Mouse (Mus musculus): ENCODE measurements around the gene Gm49345. TPM values are rescaled to one million over a fixed set of nuclear protein-coding genes. Genes with fewer than 3 reads are reported as not detected.

The Gm49345 gene
- polyA plus RNA-seq, 1 experiment from 2014 or later = 0.29 TPM

DNA sequence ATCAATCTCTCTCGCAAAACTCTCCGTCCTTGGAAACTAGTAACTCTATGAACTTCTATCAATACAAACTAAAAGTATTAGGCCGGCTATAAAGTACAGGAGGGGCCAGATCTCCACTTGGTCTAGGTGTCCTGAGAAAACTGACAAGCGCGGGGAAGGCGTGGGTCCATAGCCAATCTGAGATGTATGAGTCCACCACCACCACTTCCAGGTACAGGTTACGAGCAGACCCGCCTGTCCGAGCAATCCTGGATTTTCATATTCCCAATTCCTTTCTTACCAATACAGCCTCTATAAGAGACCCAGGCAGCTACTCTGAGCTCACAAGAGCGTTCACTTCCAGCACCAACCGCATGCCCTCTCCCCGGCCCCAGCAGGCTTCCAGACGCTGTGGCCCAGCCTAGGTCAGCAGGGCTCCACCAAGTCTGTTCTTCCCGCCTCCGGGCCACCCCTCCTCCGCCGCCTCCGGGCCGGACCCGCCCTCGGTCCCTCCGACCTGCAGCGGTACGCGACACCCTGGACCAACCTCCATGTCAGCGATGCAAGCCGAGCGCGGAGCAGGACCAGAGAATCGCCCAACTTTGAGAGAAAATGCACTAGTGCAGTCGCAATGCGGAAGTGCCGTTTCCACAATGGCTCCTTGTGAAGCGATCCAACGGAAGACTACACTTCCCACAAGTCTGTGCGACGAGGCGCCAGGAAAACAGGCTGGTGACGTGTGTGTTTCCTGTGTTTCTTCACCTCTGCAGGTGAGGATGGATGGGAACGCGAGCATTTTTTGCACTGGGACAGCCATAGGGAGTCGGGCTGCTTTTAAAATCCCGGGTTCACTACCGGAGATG, 84.8 kb downstream of the Gm49345 start:
- Histone ChIP-seq H3K27ac (replicated peaks) (peak overlapping the region; percentile 76), H3K9ac (replicated peaks) (peak overlapping the region; percentile 85), H3K9me3 (no peaks in the 10 kb centered on the region), H3K27me3 (no peaks in the 10 kb centered on the region), H3K36me3 (no peaks in the 10 kb centered on the region), H3K4me1 (peaks cover 10% of the 10 kb centered on the region), H3K4me2 (replicated peaks) (peak overlapping the region; percentile 60), H3K4me3 (peak overlapping the region; percentile 90)
- under 1% methylated on average over 44 of the region's 44 CpGs for WGBS
- peak; percentile 99 for ATAC-seq (ENCODE audit: low FRiP score, low read depth)

DNA sequence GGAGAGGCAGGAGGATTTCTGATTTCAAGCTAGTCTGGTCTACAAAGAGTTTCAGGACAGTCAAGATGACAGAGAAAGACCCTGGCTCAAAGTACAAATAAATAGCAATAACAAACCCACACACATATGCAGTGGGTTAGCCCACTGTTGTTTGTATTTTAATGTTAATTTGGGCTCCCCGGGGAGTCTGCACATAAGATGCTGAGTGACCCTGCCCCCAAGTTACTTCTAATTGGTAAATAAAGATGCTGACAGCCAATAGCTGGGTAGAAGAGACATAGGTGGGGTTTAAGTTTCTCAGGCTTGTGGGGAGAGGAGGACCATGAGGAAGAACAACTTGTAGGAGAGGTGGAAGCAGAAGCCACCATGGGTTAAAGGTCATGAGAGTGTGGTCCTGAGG, 91.6 kb downstream of the Gm49345 start:
- Histone ChIP-seq H3K4me1 (no peaks in the 10 kb centered on the region), H3K27me3 (no peaks in the 10 kb centered on the region), H3K4me3 (no peak overlapping the region), H3K9ac (replicated peaks) (no peak overlapping the region), H3K9me3 (peaks cover 10% of the 10 kb centered on the region), H3K27ac (replicated peaks) (no peak overlapping the region), H3K36me3 (peaks cover 44% of the 10 kb centered on the region), H3K4me2 (replicated peaks) (no peak overlapping the region)
- no peak for ATAC-seq (ENCODE audit: low FRiP score, low read depth)
- WGBS = 91% methylated on average over 1 of the region's 1 CpGs

Other genes with a start within 250 kb of the Gm49345 start
- gene Zfp429, start 237.9 kb downstream of the Gm49345 start, polyA plus RNA-seq (2016; fragmentation: Nextera tagmentation; extraction: Ambion mirVana) = 2.9 and 4.3 TPM in 2 replicates
- 0.42 and 0.46 TPM in 2 replicates for gene Zfp459, start 216.4 kb downstream of the Gm49345 start, polyA plus RNA-seq (2016; fragmentation: Nextera tagmentation; extraction: Ambion mirVana)
- 6.0 and 6.8 TPM in 2 replicates for gene Zfp874a, start 186.1 kb downstream of the Gm49345 start, polyA plus RNA-seq (2016; fragmentation: Nextera tagmentation; extraction: Ambion mirVana)
- 2.0 and 2.7 TPM in 2 replicates for gene Zfp874b, start 153.5 kb downstream of the Gm49345 start, polyA plus RNA-seq (2016; fragmentation: Nextera tagmentation; extraction: Ambion mirVana)
- gene Zfp58, start 137.2 kb downstream of the Gm49345 start, polyA plus RNA-seq (2016; fragmentation: Nextera tagmentation; extraction: Ambion mirVana) = 16.7 and 16.8 TPM in 2 replicates
- gene Gm26965, start 111.6 kb downstream of the Gm49345 start, polyA plus RNA-seq (2016; fragmentation: Nextera tagmentation; extraction: Ambion mirVana) = 0.22 and 0.46 TPM in 2 replicates
- gene Zfp87, start 111.6 kb downstream of the Gm49345 start, polyA plus RNA-seq (2016; fragmentation: Nextera tagmentation; extraction: Ambion mirVana) = 32.7 and 36.7 TPM in 2 replicates
- gene Zfp748, start 83.9 kb downstream of the Gm49345 start, polyA plus RNA-seq (2016; fragmentation: Nextera tagmentation; extraction: Ambion mirVana) = 17.7 and 19.6 TPM in 2 replicates
- 3.4 and 4.1 TPM in 2 replicates for gene Zfp729b, start 28.1 kb downstream of the Gm49345 start, polyA plus RNA-seq (2016; fragmentation: Nextera tagmentation; extraction: Ambion mirVana)
- gene Zfp729a, start within 50 bp of the Gm49345 start, polyA plus RNA-seq (2016; fragmentation: Nextera tagmentation; extraction: Ambion mirVana) = 3.0 and 4.7 TPM in 2 replicates
- gene Zfp738, start 49.3 kb upstream of the Gm49345 start, polyA plus RNA-seq (2016; fragmentation: Nextera tagmentation; extraction: Ambion mirVana) = 16.7 and 17.4 TPM in 2 replicates
- gene Zfp65, start 91.4 kb upstream of the Gm49345 start, polyA plus RNA-seq (2016; fragmentation: Nextera tagmentation; extraction: Ambion mirVana) = 8.0 and 11.2 TPM in 2 replicates
- gene Zfp85, start 117.5 kb upstream of the Gm49345 start, polyA plus RNA-seq (2016; fragmentation: Nextera tagmentation; extraction: Ambion mirVana) = 7.0 and 7.3 TPM in 2 replicates
- 2.7 and 3.8 TPM in 2 replicates for gene Zfp493, start 141.9 kb upstream of the Gm49345 start, polyA plus RNA-seq (2016; fragmentation: Nextera tagmentation; extraction: Ambion mirVana)
- 9.2 and 9.5 TPM in 2 replicates for gene Zfp273, start 176.0 kb upstream of the Gm49345 start, polyA plus RNA-seq (2016; fragmentation: Nextera tagmentation; extraction: Ambion mirVana)
- 2.9 and 4.3 TPM in 2 replicates for gene Gm10037, start 193.3 kb upstream of the Gm49345 start, polyA plus RNA-seq (2016; fragmentation: Nextera tagmentation; extraction: Ambion mirVana)
- gene BC048507, start 225.6 kb upstream of the Gm49345 start, polyA plus RNA-seq (2016; fragmentation: Nextera tagmentation; extraction: Ambion mirVana) = not detected in 2 replicates

Data from midbrain, embryonic 12.5 days (tissue).